Mouse (Mus musculus): Measurements from ENCODE around the gene Noa1.

DNA sequence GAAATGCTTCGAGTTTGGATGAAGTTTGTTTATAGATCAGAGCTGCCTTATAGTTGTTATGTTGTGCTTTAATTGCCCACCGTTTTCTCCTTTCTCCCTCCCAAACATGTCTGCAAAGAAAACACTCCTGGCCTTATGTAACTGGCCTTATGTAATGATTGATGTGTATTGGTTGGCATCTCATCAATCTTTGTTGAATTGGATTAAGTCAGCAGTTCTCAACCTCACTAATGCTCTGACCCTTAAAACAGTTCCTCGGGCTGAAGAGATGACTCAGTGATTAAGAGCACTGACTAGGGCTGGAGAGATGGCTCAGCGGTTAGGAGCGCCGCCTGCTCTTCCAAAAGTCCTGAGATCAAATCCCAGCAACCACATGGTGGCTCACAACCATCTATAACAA, 5.1 kb upstream of the Noa1 start:
- TF ChIP-seq CTCF (IDR thresholded peaks at IDR 0.05; ENCODE audit: low read depth) (no peak), EP300 (IDR thresholded peaks at IDR 0.05; ENCODE audit: low read depth) (no peak)
